Mouse (Mus musculus) megakaryocyte, embryonic 14.5 days (primary cell): ENCODE results near the gene Tbc1d22a.

Experiments
- FLI1 ChIP-seq: IDR thresholded peaks from 2 replicates; pipeline ENCODE4 v1.6.1; 2012; ENCODE audit warnings: low read length, inconsistent platforms, mixed read lengths
- GATA1 ChIP-seq: IDR thresholded peaks from 3 replicates; pipeline ENCODE4 v1.6.1; 2012; ENCODE audit warnings: mixed read lengths, low read length, inconsistent platforms, borderline replicate concordance

- no peak for TF ChIP-seq GATA1
- no peak for TF ChIP-seq FLI1
Observed at GRCm38 (mm10) chr15:86471136-86471535, 256.9 kb downstream of the Tbc1d22a start.
